Mouse (Mus musculus): Measurements from ENCODE around the gene Tspyl1. TPM values are rescaled to one million over a fixed set of nuclear protein-coding genes. Genes with fewer than 3 reads are reported as not detected.
"Not testable (repeated sequence)": the region's sequence is repeated elsewhere in the genome, so short reads cannot be mapped to it uniquely, and the experiment has no call there.

Gene Tspyl1
- 10 to 100 TPM; 57.0 to 58.7 TPM for total RNA-seq (2021)
- long read RNA-seq, experiment 1, transcript Tspyl1-201 (1 exons, 3,086 nt), result major isoform, 185 of 185 reads
- long read RNA-seq, experiment 1, partial matches to known transcripts, result 0 of 185 reads
- long read RNA-seq, experiment 1, other reads (novel, unspliced or antisense), result 0 of 185 reads
- long read RNA-seq, experiment 2, transcript Tspyl1-201 (1 exons, 3,086 nt), result major isoform, 174 of 174 reads
- long read RNA-seq, experiment 2, partial matches to known transcripts, result 0 of 174 reads
- long read RNA-seq, experiment 2, other reads (novel, unspliced or antisense), result 0 of 174 reads

DNA sequence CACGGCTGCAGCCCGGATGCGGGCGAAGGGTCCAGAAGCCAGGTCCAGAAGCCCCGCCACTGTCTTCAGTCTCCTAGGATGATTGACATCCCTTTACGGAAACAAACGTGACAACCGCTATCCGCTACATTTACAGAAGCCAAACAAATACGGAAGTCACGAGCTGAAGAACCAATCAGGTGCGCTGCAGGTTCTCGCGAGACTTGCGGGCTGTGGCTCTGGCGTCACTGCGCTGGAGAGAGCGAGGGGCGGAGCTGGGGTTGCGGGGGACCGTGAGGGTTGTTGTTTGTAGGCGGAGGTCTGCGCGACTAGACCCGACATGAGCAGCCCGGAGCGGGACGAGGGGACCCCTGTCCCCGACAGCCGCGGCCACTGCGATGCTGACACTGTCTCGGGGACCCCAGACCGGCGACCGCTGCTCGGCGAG, at the start of gene Tspyl1:
Gene Tspyl1 (plus strand): TSS at position 229 of the 427 bp plus-strand sequence.
- DNase-seq (ENCODE audit: low spot score), result peak; percentile 99

DNA sequence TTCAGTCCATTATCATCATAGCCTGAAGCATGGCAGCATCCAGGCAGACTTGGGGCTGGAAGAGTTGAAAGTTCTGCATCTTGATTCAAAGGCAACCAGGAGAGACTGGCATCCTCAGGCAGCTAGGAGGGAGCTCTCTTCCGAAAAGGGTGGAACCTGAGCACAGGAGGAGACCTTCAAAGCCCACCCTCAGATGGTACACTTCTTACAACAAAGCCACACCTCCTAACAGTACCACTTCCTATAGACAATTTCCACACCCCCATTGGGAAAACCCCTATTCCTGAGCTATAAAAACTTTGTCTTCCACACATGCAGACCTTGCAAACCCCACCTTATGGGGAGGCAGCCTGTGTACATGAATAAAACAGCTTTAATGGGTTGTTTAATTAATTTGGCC, 48.6 kb upstream of the Tspyl1 start:
- no peak for DNase-seq (ENCODE audit: low spot score)

DNA sequence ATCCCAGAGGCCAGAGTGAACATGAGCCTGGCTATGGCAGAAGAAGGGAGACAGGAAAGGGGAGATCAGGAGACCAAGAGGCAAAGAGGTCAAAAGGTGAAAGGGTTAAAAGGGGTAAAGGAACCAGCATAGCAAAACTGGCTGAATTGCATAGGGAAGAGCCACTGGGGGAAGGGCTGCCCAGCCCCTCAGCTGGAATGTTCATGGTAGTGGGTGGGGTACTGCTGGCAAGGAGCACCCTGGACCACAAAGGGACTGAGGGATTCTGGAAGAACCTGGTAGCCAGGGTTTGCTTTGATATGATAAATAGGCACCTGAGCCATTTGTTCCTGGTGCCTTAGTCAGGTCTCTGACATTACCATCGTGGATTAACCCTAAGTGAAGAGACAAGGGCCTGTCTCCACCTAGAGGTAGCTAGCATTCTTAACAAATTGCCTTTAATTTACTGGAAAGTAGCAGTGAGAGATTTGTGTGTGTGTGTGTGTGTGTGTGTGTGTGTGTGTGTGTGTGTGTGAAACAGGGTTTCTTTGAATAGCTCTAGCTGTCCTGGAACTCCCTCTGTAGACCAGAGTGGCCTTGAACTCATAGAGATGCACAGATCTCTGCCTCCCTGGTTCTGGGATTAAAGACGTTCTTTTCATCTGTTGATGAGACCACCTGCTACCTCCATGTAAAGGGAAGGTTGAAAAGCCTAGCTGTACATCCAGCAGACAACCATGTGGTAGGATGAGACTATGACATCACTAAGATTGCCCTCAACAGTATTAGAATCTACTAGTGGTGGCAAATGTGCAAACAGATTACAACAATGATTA, 47.9 kb upstream of the Tspyl1 start:
- no peak for DNase-seq (ENCODE audit: low spot score)

DNA sequence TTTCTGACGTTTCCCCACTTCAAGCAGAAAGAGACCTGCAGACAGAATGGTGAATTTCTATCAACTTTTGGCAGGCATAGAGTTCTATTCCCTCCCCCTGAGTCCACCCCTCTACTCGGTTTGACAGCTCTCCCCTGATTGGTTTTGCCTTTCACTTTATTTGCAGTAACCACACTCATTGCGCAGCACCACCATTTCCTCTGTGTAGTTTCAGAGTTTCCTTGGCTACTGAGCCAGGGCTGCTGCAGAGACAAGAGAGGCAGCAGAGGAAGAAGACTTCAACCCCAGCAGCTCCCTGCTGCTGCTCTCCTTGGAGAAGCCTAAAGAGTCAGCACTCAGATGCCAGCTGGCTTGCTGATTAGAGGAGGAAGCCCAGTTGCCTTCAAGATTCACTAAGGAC, 46.6 kb upstream of the Tspyl1 start:
- DNase-seq (ENCODE audit: low spot score), result no peak

DNA sequence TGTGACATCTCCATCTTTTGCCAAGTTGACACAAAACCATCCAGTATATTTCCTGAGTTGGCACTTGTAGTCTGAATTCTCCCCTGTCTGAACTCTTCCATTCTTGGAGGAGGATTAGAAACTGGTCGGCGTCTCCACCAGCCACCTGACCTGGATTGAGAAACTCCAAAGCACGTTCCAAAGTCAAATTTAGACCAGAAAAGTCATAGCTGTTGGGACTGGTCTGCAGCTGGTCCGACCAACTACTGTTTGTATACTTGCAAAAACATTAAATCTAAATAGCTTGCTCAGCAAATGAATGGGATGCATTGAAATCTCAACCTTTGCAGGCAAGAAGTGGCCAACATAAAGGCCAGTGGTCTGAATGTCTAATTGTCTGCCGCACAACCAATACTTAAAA, 45.4 kb upstream of the Tspyl1 start:
- no peak for DNase-seq (ENCODE audit: low spot score)

DNA sequence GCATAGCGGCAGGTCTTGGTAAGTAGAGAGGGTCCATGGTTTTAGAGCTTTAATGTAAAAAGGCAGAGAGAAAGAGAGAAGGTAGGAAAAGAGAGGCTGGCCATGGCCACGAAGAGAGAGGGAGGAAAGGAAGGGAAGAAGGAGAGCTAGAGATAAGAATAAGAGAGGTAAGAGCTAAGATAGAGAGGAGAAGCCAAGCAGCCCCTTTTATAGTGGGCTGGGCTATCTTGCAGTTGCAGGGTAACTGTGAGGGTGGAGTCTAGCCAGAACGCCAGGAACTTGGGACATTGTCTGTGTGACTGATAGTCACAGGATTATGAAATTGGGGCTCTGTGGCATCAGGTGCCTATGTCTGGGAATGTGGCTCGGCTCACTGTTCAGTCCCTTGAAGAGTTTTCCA, 43.5 kb upstream of the Tspyl1 start:
- no peak for DNase-seq (ENCODE audit: low spot score)

DNA sequence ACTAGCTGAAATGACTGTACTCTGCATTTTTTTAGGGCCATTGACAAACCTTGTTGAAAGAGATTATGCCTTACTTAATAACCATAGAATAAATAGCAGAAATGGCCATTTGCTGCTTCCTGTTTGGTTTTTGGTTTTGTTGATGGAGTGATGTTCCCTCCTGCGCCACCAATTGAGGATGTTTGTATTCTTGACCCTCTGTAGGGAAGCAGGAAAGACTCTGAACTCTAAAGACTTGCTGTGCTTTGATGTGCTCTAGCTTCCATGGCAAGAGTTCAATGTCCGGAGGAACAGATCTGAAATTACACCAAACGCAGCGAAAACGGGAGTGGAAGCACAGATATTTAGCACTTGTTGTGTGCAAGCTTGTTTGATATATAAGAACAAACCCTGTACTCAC, 37.2 kb upstream of the Tspyl1 start:
- DNase-seq (ENCODE audit: low spot score), result no peak

DNA sequence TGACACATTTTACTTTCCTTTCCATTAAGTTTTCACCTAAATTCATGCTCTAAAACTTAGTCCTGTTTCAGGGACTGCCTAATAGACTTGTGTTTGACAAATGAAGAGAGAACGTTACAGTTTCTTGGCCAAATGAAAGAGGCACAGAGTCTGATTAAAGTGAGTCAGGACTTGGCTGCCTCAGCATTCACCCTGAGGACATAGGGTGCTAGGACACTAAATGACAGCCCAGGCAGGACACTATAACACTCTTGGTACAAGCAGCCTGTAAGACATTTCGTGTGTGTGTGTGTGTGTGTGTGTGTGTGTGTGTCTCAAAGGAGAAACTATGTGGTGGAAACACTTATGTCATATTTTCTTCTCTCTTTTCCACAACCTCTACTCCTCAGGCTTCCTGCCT, 35.9 kb upstream of the Tspyl1 start:
- peak; percentile 9 for DNase-seq (ENCODE audit: low spot score)

DNA sequence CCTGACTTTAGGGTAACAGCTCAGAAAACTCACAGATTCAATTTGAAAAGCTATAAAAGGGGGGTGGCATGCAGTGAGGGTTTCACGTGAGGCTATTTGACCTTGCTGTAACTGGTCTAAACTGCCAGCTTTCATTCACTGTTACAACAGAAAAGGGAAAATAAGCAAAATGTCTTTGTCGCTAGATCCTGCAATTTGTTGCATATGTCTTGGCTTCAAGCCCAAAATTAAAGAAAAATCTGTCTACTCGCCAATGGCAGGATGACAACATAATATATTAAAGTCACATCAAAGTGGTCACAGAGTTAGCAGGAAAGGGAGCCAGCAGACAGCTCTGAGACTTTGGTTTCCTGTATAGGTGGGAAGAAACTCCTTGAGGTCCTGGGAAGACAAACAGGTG, 34.2 kb upstream of the Tspyl1 start:
- no peak for DNase-seq (ENCODE audit: low spot score)

DNA sequence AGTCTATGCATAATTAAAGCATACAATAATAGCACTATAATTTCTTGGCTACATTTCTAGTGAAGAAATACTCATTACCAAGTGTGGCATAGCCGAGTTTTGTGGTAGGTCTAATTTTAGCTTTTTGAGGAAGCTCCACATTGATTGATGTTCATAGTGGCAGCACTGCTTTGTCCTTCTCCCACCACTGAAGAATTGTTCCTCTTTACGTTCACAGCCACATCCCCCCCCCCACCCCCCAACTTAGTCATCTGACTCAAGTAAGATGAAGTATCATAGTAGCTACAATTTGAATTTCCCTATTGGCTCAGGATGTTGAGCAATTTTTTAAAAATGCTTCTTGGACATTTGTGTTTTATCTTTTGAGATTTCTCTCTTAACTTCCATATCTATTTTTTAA, 32.4 kb upstream of the Tspyl1 start:
- DNase-seq (ENCODE audit: low spot score), result no peak

DNA sequence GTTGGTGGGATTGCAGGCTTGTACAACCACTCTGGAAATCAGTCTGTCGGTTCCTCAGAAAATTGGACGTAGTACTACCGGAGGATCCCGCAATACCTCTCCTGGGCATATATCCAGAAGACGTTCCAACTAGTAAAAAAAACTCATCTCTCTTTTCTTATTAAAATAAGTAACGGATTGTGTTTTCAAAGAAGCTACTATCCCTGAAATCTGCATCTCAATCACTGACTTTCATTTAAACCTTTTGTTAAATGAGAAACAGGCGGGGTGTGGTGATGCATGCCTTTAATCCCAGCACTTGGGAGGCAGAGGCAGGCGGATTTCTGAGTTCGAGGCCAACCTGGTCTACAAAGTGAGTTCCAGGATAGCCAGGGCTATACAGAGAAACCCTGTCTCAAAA, 29.2 kb upstream of the Tspyl1 start:
- DNase-seq (ENCODE audit: low spot score), result not testable (repeated sequence)

DNA sequence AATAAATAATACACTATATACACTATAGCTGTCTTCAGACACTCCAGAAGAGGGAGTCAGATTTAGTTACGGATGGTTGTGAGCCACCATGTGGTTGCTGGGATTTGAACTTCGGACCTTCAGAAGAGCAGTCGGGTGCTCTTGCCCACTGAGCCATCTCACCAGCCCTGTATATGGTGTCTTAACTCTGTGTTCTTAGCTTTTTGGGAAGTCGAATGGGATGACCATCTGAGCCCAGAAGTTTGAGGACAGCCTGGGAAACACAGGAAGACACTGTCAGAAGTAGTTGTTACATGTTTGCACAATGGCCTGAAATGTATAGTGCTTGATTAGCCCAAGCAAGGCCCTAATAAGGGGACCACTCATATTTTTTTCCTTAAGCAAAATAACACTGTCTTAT, 16.9 kb upstream of the Tspyl1 start:
- no peak for DNase-seq (ENCODE audit: low spot score)

DNA sequence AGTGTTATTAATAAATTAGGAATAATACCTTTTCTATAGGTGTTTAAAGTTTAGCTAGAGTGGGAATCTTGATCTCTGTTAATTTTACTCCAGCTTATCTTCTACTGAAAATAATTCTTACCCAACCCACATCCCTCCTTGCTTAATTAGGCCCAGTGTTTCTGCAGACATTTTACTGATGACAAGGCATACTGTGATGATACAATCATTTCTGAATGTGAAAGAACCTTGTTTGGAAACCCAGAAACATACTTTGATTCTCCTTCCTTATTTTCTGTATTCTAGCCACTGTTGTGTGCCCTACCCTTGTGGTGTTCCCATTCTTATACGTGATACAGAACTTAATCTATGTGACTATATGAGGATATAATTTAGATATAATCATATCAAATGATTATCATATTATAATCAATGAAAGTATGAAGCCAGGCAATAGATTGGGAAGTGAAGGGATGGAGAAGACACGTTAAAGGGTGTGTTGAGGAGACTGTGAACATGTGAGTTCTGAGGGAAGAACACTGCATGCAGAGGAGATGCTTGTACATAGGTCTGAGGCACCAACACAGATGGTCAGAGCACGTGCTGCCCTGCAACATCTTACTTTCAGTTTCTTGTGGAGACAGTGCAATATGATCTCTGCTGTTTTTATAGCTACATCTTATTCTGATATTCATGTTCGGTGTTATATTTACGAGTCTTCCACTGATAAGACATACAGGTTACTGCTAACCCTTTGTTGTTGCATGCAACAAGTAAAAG, 14.5 kb upstream of the Tspyl1 start:
- no peak for DNase-seq (ENCODE audit: low spot score)

DNA sequence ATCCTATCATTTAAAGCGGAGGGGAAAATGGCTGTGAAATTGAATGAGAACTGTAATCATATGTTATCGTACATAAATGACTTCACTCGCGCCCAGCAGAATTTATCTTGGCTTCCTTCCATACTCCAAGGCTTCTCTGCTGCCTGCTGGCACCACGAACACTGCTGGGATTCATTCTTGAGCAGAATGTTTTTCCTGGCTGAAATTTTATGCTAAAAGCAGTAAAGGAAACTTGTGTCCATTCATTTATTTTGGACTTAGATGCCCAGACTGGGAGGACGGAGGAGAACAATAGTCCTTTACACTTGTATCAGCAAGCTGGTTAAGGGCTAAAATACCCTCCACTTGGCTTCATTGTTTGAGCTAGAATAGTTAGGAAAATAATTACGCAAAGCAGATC, 10.3 kb upstream of the Tspyl1 start:
- DNase-seq (ENCODE audit: low spot score), result no peak

DNA sequence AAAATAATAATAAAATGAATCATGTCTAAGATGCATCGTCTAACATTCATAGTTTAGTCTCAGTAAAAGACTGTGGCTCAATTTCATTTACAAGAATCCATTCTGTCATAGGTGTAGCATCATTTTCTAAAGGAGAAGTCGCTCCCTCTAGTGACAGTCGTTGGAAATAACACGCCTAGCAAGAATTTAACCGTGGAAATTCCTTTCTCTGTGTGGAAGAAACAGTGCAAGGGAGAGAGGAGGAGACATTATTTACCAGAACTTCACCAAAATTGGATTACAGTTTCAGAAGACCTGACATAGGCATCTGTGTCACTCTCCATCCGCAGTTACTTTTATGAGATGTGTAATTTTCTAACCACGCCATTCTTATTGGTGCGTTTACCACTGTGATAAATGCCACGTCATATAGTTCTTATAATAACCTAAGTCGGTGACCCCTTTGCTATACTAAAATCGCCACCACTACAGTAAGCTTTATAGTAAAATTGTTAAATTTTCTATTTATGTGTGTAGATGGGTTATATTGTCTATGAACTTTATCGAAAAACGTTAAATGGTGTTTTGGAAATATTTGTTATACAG, 1.3 kb upstream of the Tspyl1 start:
- peak; percentile 58 for DNase-seq (ENCODE audit: low spot score)

DNA sequence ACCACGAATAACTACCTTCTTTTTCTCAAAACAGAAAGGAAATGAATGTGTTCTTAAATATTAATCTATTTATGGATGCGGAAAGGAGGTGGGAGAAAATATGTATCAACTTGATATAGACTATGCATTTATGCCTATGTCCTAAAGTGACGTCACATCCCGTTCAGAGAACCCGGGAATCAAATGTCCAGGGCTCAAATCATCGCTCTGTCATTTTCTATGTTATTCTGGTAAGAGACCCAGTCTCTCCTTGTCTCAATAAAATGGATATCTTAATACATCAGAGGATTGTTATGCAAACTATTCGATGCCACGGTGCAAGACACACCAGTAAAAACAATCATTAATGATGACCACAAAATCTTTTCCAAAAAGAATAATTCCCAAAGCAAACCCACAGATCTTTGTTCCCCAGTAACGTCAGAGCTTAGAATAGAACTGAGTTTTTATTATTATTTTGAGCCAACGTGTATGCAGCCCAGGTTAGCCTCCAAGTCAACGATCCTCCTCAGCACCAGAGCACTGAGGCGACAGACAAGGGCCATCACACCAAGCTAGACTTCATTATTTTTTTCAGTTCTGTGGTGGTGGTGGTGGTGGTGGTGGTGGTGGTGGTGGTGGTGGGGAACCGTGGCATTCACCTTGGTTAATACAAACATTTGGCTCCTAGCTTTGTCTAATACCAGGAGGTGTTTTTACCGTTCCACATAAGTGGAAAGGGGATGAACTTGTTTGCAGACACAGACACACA, 604 bp upstream of the Tspyl1 start:
- no peak for DNase-seq (ENCODE audit: low spot score)

DNA sequence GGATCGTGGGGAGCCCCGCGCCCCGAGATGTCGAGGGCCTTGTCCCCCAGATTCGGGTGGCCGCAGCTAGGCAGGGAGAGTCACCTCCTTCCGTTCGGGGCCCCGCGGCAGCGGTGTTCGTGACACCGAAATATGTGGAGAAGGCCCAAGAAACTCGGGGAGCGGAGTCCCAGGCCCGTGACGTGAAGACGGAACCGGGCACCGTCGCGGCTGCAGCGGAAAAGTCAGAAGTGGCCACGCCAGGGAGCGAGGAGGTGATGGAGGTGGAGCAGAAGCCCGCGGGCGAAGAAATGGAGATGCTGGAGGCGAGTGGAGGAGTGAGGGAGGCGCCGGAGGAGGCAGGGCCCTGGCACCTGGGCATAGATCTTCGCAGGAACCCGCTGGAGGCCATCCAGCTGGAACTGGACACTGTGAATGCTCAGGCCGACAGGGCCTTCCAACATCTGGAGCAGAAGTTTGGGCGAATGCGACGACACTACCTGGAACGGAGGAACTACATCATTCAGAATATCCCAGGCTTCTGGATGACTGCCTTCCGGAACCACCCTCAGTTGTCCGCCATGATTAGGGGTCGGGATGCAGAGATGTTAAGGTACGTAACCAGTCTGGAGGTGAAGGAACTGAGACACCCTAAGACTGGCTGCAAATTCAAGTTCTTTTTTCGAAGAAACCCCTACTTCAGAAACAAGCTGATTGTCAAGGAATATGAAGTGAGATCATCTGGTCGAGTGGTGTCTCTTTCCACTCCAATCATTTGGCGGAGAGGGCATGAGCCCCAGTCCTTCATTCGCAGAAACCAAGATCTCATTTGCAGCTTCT, 639 bp downstream of the Tspyl1 start:
- DNase-seq (ENCODE audit: low spot score), result peak; percentile 47

DNA sequence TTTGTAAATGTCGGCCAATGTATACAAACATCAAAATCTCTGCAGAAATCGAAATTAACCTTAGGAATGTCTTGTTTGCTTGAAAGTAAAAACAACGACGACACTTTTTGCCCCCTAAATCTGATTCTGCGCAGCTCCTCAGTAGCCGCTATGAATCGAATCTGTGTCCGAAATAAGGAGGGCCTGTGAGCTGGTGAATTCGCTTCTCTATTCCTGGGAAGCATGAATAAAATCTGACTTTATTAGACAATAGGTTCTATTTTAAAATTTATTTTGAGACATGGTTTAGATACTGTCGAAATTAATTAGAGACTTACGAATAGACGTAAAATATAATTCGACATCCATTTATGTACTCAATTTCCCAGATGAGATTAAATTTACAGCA, 14.9 kb downstream of the Tspyl1 start:
- no peak for DNase-seq (ENCODE audit: low spot score)

DNA sequence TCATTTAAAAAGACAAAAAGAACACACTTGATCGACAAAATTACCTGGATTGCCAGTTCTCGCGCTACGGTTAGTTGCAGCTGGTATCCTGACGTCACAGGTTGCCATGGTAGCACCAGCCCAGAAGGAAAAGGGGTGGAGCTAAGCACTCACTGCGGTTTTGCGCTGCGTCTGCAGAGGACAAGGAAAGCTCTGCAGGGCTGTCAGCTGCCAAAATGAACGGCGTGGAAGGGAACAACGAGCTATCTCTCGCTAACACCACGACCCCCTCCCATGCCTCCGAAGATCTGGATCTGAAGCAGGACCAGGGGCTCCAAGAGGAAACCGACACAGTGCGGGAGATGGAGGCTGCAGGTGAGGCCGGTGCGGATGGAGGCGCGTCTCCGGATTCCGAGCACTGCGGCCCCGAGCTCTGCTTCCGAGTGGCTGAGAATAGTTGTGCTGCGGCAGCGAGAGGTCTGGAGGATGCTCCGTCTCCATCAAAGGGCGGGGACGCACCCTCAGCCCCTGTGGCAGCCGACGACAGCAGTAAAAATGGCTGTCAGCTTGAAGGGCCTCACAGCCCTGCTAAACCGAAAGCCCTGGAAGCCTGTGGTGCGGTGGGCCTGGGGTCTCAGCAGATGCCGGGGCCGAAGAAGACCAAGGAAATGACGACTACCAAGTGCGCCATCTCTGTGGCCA, 15.4 kb downstream of the Tspyl1 start, which contains the start of gene Tspyl4:
Gene Tspyl4 (plus strand): TSS at position 144 of the 681 bp plus-strand sequence.
- peak; percentile 93 for DNase-seq (ENCODE audit: low spot score)

All from gastrocnemius, adult 18-20 months (tissue).